Mouse (Mus musculus) lung, adult 2 months (tissue): ENCODE data around the gene Grik2.

Source experiments
- CTCF ChIP-seq: fragments of 200-500 bp; IDR thresholded peaks from 2 replicates; pipeline ENCODE4 v1.5.1; 2011; ENCODE audit warnings: mild to moderate bottlenecking, low read length, control low read depth; ENCODE audit not compliant: insufficient read depth
- POLR2A ChIP-seq: fragments of 200-500 bp; IDR thresholded peaks from 2 replicates; pipeline ENCODE4 v1.6.1; 2011; ENCODE audit warnings: low read depth, mild to moderate bottlenecking, control low read depth, low read length, borderline replicate concordance; ENCODE audit errors: extremely low read depth

- TF ChIP-seq CTCF (no peak), POLR2A (no peak)
Observed at GRCm38 (mm10) chr10:49149714-49150113, 638.9 kb downstream of the Grik2 start.
